Mouse (Mus musculus): ENCODE measurements around the gene Zfp64. TPM values are rescaled to one million over a fixed set of nuclear protein-coding genes. Genes with fewer than 3 reads are reported as not detected.

Zfp64 gene
- total RNA-seq (2021) = 1 to 10 TPM; 6.1 to 6.3 TPM
- long read RNA-seq, experiment 1, transcript Zfp64-201 (6 exons, 2,438 nt) = major isoform, 7 of 12 reads
- long read RNA-seq, experiment 1, partial matches to known transcripts = 1 of 12 reads
- long read RNA-seq, experiment 1, other reads (novel, unspliced or antisense) = 2 of 12 reads
- long read RNA-seq, experiment 2, transcript Zfp64-201 (6 exons, 2,438 nt) = major isoform, 11 of 15 reads
- long read RNA-seq, experiment 2, partial matches to known transcripts = 0 of 15 reads
- long read RNA-seq, experiment 2, other reads (novel, unspliced or antisense) = 3 of 15 reads

- peak; percentile 83 for DNase-seq
Measured at GRCm38 (mm10) chr2:168954835-168955716, at the start of gene Zfp64. Gene Zfp64, minus strand, starts transcription at chr2:168955587.

DNA sequence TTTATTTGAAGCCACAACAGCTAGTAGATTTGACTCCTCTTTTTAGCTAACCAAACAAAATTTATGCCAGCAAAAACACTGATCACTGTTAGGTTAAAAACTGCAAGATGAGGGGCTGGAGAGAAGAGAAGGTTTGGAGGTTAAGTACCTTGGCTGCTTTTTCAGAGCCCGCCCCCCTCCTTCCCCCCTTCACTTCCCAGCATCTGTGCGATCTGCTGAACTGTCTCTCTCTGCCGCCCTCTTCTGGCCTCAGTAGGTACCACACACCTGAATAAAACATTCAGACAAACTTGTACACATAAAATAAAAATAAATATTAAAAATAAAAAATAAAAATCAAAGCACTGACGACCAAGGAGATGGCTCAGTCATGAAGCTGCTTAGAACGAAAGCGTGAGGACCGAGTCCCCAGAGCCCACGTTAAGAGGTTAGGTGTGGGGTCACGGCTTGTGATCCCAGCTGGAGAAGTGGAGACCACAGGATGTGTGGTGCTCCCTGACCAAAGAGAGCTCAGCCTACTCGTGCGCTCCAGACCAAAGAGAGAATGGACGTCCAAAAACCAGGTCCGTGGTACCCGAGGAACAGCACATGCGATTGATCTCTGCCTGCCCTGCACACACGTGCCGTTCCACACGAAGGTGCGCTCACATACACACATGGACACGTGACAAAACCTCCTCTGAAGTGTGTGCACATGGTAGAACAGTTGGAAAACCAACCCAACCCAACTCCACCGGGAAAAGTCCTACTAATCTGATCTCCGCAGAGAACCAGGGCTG, 37.4 kb upstream of the Zfp64 start:
- no peak for DNase-seq

GRCm38 (mm10) chr2:168990957-168991356, 35.6 kb upstream of the Zfp64 start:
- DNase-seq = no peak

DNA sequence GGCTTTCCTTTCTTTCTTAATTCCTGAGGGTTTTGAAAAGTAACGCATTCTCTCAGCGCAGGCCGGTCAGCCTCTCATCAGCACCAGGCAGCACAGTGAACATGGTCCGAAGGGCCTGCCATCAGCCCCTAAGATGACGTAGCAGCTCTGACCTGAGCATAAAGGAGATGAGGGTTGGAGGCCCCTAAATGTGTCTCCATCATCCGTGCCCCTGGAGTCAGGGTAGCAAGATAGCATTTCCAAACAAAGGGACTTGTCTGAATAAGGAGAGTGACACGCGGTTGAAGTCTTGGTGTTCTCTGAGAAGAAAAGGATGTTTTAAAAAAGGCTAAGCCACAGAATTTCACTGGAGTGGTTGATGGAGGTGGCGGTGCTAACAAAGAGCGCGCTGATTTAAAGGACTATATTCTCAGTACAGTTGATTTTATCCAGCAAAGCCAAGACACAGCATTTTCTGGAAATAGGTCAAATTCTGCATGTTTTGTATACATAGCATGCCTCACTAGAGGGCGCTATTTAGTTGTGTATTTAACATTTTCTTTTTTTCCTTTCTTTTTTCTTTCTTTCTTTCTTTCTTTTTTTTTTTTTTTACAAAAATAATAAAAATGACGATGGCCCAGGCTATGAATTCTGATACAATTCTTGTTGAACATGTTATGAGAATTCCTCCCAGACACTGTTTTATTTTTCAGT, 34.8 kb upstream of the Zfp64 start:
- no peak for DNase-seq

DNA sequence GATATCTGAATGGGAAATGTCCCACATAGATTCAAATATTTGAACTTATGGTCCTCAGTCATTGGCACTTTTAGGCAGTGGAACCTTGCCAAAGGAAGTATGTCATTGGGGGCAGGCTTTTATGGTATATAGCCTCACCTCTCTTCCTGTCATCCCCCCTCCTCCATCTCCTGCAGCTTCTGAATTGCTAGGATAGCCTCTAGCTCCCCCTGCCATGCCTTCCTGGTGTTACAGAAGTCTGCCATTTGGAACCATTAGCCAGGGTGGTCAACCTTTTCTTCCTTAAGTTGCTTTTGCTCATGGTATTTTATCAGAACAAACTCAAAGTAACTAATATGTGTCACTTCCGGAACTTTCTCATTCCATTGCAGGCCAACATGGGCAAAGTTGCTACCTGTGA, 32.7 kb upstream of the Zfp64 start:
- no peak for DNase-seq

DNA sequence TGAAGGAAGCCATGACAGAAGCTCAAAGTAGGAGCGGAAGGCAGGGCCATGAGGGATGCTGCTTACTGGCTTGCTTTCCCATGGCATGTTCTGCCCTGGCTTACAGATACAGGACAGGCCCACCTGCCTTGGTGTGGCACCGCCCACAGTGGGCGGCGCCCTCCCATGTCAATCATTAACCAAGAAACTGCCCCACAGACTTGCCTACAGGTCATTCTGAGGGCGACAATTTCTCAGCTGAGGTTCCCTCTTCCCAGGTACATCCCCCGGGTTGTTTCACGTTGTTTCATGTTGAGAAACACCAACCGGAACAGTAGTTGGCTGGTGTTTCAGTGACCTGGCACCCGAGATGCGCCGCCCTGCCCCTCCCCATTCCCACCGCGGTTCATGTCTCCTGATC, 32.0 kb upstream of the Zfp64 start:
- DNase-seq = no peak

DNA sequence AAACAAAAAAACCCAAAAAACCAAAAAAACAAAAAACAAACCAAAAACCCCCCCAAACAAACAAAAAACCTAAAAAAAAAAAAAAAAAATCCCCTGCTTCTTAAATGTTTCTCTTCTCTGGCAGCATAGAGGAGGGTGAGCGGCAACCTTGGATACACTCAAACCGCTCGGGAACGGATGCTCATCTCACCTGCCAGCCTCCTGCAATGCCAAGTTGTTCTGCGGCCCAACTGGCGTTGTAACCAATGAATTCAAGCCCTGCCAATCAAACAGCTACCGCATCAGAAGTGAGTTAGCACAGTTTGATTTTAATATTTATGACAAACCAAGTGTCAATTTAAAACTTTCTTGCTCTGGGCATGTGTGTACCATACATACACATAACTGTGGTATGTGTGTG, 26.6 kb upstream of the Zfp64 start:
- no peak for DNase-seq

- DNase-seq = no peak
Measured at GRCm38 (mm10) chr2:168981448-168981847, 26.1 kb upstream of the Zfp64 start.

GRCm38 (mm10) chr2:168980859-168981258, 25.5 kb upstream of the Zfp64 start:
- peak; percentile 8 for DNase-seq

GRCm38 (mm10) chr2:168979742-168980141, 24.4 kb upstream of the Zfp64 start:
- DNase-seq = no peak

DNA sequence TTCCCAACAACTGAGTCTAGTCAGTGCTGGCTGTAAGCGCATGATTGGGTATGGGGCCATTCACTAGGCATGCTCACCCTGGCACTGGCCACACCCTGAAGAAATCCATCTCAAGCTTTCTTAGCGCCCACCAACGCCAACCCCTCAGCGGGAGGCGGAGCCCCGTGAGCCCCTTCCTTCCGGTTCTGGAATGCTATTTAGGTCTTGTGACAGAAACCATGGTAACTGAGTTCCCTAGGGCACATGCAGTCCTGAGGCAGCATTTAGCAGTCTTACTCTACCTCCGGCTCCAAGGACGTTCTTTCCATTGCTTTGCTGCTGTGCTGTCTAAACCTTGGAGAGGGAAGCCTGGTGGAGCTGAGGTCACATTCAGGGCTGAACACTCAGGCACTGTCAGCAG, 22.6 kb upstream of the Zfp64 start:
- DNase-seq = no peak

- no peak for DNase-seq
Measured at GRCm38 (mm10) chr2:168970131-168970530, 14.7 kb upstream of the Zfp64 start.

DNA sequence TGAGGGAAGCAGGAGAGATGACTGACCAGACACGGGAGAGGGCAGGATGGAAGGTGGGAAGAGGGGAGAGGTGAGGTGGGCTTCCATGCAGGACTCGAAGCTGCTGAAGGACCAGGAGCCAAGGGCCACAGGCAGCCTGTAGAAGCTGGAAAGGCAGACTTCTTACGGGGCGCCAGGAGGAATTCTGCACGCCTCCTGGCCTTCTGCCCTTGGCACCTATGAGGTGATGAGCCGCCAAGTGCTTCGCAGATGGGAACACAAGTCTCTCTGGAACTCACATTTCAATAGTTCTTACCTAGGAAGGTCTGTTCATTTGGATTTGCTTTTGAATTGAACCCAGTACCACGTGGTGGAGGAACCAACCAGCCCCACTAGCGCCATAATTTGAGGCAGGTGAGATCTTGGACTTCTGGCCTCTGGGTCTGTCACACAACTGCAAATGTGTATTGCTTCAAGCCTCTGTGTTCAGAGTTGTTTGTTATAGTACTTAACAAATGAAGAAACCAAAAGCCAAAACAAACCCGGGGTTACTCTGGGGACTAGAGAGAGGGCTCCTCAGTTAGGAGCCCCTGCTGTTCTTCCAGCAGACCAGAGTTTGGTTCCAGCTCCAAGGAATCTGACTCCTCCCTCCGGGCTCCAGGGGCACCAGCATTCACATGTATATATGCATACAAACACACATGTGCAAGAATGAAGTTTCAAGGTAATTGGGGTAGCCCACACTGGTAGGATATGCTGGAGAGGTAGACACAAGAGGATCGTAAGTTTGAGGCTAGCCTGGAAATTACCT, 12.9 kb upstream of the Zfp64 start:
- DNase-seq = peak; percentile 63

DNA sequence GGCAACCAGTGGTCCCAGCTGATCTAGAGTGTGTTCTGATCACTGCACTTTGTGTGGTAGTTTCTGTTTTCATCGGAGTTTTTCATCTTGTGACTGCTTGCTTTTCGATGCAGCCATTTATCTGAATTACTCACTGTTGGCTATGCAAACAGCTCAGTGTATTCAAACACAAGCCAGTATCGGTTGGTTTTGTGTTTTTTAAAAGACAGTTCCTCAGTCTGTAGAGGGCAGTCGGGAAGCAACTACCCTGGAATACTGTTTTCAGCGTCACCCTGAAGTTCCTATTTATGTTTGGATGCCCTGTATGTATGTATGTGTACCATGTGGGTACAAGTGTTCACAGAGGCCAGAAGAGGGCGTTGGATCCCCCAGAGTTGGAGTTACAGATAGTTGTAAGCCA, 11.1 kb upstream of the Zfp64 start:
- DNase-seq = no peak

GRCm38 (mm10) chr2:168964849-168965248, 9.5 kb upstream of the Zfp64 start:
- no peak for DNase-seq

DNA sequence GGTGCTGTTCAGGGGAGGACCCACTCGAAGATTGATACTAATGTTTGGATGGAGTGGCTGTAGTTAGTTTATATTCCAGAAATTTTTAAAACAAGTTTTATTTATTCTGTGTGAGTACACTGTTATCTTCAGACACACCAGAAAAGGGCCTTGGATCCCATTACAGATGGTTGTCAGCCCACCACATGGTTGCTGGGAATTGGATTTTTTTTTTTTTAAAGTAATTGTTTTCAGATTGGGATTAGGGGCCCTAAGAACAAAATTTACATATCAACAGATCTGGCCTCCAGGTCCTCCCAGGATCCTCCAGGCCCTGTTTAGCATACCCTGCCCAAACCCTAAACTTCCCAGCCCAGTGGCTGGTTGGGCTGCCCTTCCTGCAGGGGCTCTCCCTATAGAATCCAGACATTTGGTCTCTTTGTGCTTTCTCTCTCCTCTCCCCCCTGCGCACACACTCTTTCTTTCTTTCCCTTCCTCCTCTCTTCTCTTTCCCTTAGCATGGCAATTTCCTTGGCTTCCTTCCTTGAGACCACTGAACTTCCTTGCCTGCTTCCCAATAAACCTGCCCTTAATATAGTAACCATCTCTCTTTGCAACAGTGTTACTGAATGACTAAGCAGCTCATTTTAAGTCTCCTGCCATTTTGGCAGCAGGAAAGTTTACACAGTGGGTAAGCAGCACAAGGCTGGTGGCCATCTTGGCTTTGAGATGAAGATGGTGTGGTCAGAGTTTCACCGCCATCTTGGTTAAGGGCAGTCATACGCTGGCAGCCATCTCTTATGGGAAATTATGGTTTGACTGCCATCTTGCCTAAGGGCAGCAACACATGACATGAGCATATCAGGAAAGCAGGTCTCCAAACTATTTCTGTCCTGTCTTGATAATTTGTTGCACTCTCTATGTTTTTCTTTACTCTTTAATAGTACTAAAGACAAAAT, 6.6 kb upstream of the Zfp64 start:
- DNase-seq = no peak

DNA sequence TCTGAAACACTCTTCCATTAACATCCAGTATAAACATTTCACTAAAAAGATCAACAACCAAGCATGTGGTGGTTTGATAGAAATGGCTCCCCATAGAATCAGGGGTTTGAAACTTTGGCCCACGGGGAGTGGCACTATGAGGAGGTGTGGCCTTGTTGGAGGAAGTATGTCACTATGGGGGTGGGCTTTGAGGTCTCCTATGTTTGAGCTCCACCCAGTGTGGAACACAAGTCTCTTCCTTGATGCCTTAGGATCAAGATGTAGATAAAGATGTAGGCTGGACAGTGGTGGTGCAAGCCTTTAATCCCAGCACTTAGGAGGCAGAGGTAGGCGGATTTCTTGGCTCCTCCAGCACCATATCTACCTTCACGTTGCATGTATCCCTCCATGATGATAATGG, 5.4 kb upstream of the Zfp64 start:
- DNase-seq = no peak

GRCm38 (mm10) chr2:168959339-168959885, 4.0 kb upstream of the Zfp64 start:
- DNase-seq = no peak

DNA sequence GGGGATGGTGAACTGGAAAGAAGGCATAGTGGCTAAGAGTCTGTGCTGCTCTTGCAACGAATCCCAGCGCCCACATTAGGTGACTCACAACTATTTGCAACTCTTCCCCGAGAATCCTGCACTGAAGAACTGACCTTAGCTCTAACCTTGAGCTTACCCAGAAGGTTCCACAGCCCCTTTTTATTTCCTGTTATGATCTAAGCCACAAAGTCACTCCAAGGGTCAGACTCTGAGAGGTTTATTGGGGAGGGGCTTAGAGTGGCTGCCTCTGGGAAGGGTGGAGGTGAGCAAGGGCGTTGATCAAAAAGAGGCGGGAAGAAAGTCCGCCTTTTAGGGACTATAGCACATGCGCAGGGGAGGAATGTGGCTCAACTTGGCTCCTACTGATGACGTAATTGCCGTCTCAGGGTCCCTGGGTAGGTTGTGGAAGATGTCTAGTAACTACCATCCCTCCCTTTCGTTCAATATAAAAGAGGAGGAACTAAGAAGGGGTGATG, 511 bp upstream of the Zfp64 start:
- no peak for DNase-seq

DNA sequence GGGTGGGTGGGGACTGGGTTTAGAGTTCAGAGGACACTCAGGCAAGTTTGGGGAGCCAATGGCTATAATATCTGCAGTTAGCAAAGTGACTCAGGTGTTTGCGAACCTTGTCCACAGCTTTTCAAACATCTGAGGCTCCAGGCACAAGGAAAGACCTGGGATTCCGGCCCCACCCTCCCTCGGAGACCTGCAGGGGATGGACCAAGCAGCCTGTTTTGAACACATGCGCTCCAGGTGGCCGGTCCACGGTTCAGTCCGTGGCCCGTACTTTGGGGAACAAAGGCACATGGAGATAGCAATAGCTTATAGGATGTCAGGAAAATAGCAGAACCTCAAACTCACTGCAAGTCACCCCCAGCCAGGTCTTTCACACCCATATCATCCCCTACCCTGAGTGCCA, 1.0 kb downstream of the Zfp64 start:
- DNase-seq = no peak

All from gastrocnemius, postnatal 25 days (tissue).